Mouse (Mus musculus): ENCODE measurements around the gene Ust.

Gene Ust

DNA sequence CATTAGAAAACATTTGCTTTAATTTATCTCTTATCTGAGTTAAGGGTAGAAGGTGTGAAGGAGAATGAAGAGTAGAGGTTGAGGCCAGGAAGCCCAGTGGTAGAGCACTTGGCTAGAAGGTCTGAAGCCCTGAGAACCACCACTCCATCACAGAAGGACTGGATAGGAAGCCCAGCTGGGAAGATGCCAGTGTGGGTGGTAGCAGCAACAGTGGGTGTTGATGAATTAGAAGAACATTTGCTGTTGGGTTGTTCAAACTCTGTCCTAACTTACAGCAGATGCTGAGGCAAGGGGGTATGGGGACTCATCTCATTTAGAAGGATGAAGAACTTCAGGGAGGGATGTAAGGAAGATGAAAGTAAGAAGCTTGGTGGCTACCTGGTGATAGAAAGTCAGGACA is 197.9 kb downstream of the Ust start:
- DNase-seq (ENCODE audit: low read depth): no peak

DNA sequence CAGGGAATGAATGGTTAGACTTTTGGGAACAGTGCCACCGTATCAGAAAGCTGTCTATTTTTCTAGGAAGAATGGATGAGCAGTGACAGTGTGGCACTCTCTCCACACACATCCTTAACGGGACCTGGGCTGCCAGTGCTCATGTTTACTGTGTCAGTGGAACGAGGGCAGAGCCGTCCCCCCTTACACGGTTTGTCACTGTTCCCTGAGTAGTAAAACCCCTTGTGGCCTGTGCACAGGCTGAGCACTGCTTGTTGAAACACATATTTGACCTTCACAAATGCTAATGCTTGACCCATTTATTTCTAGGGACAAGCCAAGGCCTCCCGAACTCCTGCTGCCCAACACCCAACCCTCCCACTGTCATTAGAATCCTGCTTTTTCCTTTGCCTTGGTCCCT is 209.2 kb downstream of the Ust start:
- DNase-seq (ENCODE audit: low read depth): no peak

DNA sequence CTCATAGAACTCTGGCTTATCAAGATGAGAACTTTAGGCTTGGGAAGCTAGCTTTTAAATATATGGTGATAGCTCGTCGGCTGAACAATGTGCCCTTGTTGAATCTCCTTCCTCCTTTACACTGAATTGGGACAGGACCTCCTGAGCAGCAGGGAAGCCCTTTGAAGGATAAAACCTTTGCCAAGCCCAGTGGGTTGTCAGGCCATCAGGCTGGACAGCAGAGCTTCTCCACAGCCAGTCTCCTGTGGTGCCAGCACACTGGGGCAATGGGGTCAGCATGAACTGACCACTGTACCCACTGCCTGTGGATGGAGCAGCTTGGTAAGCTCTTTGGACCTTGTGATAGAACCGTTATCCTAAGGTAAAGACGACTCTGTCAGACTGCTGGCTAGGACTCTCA is 214.4 kb downstream of the Ust start:
- no peak for DNase-seq (ENCODE audit: low read depth)

DNA sequence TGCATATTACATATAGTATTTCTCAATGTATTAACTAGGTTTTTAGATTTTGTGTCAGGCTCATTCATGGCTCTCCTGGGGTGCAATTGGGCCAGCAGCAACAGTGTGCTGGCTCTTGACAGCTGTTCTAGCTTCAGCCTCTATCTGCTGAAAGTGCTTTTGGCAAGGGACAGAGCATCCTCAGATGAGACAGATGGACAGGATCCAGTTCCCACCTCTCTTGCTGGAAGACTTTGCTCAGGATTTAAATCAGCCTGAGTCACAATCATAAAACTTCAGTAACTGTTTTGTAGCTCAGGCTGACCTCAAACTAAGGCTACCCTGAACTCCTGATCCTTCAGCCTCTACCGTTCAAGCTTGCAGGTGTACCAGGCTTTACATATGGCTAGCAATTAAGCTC is 219.5 kb downstream of the Ust start:
- DNase-seq (ENCODE audit: low read depth): no peak

DNA sequence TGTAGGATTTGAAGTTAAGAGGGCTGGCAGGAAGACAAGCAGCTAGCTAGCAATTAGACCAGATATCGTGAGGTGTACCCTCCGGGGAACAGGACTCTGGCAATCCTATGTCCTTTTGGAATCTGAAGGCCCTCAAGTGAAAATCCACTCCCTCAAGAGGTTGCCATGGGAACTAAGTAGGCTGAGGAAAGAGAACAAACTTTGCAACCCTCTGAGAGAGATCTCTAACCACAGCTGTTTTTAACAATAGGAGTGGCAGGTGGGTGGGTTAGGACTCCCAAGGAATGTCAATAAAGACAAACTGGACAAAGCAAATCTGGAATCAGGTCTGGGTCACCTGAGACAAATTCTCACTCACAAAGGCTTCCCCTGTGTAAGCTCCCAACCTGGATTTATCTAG is 221.4 kb downstream of the Ust start:
- DNase-seq (ENCODE audit: low read depth): no peak

DNA sequence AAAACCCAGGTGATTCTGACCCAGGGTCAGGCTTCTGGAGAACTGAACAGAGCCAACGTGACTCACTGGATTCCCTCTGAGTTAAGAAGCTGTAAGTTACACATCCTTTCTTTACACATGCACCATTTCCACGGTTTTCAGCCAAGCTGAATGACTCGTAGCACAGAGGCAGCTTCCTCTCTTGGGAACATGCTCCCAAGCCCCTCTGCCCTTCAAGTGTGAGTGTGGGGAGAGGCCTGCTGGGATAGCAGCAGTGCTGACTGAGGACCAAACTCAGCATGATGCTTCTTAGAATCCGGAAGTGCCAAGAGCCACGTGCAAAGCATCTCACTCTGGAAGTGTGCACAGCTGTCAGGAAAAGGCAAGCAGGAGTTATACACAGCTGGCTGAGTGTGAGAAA is 228.0 kb downstream of the Ust start:
- DNase-seq (ENCODE audit: low read depth): no peak

DNA sequence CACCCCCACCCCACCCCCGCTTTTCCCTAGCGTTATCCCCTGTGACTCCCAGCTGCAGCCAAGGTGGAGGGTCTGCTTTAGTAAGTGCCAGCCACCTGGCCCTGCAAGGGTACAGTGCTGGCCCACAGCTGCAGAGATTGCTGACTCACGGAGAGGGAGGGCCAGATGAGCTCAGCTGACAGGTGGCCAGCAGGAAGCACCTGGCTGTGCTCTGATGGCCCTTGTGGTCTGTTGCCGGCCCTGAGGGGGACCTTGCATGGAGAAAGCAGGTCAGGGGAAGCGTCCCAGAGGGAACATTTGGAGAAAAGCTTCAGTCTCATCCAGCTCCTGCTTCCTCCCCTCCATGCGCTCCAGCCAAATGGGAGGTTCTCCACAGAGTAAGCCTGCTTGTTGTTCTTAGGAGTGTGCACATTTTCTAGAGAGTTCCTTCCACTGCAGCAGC is 231.3 kb downstream of the Ust start:
- DNase-seq (ENCODE audit: low read depth): no peak

DNA sequence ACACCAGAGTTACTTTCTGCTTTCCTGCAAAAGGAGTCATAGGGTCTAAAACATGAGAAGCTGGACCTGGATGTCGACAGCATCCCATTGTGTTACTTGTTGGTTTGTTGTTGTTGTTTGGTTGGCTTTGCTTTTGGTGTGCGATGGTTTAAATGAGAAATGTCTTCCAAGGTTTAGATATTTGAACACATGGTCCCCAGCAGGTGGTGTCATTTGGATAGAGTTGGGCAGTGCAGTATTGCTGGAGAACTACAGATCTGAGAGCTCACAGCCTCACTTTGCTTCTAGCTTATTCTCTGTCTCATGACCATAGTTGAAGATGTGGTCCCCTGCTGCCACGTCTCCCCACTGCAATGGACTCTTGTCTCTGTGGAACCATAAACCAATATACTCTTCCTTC is 234.6 kb downstream of the Ust start:
- DNase-seq (ENCODE audit: low read depth): no peak

DNA sequence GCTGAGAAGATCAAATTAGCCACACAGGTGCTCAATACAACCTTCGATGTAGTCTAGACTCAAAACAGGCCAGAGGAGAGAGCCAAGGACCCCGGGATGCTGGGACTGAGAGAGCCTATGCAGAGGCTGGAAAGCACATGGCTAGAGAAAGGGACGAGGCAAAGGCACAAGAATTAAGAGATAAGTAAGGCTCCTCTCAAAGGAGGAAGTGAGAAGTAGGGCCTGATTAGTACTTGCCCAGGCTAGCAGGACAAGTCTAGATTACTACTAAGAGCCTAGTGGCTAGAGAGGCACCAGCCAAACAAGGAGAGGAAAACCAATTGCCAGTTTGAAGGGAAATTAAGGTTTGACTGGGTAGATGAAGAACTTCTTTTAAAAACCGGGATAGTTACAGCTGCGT is 241.5 kb downstream of the Ust start:
- no peak for DNase-seq (ENCODE audit: low read depth)

DNA sequence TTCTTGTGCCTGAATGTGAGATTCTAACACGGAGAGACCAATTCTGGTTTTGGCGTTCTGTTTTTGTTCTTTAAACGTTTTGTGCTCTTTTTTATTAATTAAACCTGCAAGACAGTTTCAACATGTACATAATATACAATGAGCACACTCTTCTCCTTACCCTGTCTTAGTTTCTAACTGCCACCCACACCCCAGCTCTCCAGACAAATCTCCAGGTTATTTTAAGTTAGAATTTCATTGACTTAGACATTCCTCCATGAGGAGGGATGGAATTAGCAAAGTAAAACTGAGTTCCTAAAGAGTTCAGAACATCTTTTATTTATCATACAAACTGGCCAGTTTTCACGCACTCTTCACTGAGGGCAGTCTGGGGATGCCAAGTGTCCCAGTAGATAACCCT is 248.9 kb downstream of the Ust start:
- DNase-seq (ENCODE audit: low read depth): no peak

DNA sequence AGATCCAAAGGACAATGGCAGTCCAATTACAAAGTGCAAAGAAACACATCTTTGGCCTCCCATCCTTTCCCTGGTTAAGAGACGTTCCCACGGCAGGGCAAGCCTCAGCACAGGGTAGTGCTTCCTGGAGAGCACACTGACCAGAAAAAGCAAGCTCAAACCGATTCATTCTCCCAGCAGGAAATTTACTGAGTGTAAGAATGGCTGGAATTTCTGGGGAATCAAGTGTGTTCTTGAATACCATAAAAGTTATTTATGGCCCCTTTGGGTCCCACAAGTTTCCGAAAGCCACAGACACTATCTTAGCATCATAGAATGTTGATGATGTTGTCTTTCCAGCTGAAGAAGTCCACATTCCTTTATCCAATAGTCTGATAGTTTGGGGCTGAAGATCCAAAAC is 258.9 kb downstream of the Ust start:
- DNase-seq (ENCODE audit: low read depth): no peak

DNA sequence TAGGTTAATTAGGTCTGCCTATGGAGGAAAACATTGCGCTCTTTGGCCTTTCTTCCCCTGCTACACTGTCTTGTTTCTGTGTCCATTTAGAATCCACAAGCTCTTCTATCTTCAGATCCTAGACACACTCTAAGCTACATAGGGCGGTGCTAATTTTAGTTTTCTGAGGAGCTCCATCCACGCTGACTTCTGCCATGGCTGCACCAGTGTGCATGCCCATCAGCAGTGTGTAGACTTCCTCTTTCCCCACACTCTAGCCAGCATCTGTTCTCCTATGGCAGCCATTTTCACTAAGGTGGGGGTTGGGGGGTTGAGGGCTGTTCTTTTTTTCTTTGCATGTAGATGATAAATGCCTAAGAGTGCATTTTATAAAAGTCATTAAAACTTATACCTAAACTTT is 268.6 kb downstream of the Ust start:
- DNase-seq (ENCODE audit: low read depth): no peak

DNA sequence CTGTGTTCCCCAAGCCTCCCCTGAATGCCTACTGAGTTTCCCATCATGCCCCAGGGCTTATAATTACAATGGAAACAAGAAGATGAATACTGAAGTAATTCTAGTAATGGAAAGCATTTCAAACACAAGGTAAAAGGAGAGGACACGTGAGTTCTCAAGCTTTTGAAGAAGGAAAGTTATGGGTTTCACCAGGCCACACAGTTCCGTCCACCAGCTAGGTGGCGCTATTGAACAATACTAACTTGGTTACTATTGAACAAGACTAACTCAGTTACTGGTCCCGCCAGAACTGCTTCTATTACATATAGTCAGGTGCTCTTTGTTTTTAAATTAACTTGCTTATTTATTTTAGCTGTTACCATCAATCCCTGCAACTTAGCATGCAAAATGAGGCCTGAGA is 276.3 kb downstream of the Ust start:
- peak; percentile 74 for DNase-seq (ENCODE audit: low read depth)

DNA sequence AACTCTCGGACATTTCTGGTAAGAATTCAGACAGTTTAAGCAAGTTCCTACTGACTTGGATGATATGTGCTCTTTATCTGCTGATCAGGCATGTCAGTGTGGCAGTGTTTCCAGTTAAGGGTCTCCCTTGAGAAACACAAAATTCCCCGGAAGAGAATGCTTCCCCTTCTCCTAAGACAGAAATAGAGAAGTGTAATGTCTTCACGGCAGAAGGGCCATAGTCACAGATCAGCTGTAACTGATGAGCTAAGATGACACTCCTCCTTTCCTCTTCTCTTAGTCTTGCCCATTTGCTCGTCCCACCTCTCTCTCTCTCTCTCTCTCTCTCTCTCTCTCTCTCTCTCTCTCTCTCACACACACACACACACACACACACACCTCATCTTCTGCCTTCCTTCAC is 277.9 kb downstream of the Ust start:
- no peak for DNase-seq (ENCODE audit: low read depth)

DNA sequence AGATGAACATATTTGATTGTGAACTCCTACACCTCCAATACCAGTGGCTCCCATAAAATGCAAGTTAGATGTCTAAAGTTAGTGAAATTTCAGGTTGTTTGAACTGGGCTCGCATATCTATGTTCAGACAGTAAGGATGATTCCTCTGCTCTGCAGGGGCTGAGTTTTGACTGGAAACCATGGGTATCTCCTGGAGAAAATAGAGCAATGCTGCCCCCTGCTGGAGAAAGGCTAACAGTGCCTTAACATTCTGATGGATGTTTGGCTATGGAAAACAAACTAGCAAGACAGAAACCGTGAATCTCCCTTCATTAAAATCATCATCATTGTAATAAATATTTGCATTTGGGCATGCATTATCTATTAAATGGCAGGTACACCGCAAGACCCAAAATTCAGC is 278.4 kb downstream of the Ust start:
- DNase-seq (ENCODE audit: low read depth): peak; percentile 85

DNA sequence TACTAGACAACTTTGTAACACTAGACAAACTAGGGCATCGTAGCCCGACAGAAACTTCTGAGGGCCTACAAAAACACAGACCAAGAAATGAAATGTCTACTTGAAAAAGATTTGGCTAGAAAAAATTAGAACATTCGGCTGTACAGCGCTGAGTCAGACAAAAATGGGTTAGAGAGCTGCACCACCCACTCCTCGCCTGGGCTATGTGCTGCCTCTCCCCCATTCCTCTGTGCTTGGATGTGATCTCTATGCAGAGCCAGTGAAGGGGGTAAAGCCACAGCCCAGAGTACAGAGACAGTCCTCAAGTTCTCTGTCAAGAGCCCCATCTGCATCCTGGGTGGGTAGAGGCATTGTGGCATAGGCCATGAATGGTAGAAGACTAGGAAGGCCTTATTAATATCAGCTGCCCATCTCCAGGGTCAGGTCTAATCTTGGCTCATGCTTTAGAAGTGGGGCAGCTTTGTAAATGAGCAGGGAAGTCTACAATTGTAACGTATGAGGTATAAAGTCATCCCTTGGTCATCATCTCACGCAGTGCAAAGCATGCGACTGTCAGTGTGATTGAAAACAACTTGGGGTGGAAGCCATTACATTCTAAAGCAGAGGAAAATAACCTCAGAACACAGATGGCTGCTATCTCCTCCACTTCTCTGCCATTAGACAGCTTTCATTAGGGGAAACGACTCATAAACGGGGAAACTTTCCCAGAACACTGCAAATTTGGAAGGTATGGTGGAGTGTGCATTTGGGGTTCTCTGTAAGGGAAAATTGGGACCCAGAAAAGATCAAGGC is 281.6 kb downstream of the Ust start:
- DNase-seq (ENCODE audit: low read depth): no peak

DNA sequence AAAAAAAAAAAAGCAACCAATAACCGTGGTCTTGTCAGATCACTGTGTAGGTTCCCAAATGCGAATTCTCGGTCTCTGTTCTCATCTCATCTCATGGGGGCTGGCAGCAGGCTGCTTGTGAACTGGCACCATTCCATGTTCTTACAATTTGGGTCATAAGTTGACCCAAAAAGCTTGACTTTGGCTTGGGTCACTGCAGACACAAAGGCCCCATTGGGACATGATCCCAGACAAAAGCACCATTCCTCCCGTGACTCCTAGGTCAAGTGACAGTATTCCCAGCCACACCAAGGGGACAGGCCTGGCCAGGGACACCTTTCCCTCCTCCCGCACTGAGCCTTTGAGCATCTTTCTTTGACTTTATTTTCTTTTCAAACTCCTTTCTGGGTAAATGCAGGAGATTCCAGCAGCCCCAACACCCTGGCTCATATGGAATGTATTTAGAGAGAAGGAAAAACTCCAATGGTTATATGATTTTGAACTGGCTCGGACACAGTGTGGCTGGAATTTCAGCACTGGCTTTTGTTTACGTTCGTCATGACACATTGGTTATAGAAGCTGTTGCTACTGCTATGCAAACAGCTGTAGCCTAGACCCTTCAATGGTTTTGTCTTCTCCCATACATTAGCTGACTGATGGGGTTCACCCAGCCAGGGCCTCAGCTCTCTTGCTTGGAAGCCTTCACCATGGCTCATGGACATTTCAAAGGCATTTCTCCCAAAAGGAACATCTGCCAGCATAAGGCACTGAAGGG is 285.3 kb downstream of the Ust start:
- DNase-seq (ENCODE audit: low read depth): no peak

DNA sequence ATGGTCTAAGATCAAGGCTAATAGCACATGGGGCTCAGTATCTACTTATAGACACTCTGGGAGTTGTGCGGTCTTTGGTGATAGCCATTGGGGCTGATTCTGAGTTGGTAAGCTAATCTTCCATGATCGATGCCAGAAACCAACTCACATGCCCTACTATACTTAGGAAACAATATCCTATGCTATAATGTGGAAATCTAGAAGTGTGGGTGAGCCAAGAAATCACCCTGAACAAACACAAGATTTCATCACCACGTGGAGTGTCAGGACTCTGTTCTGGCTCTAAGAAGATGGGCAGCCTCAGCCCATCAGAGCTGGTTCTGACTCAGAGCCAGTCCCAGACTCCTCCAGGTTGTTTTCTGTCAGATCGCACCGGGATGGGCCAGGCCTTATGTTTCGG is 286.1 kb downstream of the Ust start:
- DNase-seq (ENCODE audit: low read depth): no peak

DNA sequence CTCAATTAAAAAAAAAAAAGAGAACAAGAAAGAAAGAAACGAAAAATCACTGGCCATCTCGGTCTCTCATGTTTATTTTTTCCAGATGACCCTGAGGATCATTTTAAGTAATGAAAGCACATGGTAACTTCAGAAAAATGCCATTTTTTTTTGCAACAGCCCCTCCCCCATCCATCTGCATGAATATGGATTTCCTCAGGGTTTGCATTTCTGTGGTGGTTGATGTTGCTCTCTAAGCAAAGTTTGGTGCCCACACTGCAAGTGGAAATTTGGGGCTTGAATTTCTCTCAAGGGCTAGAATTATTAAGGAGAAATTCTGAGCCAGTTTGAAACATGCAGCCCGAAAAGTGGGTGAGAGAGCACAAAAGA is 290.3 kb downstream of the Ust start:
- DNase-seq (ENCODE audit: low read depth): no peak

DNA sequence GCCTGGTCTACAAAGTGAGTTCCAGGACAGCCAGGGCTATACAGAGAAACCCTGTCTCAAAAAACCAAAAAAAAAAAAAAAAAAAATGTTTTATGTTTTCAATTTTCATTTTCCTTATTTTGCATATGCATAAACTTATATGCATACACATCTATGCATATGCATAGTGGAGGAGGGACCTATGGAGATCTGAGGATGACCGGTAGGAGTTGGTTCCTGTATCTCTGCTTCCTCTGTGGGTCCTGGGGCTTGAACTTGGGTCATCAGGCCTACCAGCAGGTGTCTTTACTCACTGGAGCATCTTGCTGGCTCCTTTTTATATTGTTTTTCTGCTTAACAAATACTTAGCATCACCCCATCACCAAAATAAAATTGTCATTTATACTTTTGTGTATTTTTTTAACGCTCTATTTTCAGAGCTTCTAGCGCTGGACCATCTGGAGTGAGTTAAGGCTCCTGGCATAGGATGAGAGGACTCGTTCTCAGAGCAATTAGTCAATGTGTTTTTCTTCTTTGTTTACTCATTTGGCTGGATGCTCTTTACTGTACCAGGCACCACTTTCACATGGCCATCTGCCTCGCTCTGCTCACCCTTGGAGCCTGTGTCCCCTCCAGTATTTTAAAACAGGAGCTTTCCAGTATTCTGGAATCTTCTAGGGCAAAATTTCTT is 290.8 kb downstream of the Ust start:
- DNase-seq (ENCODE audit: low read depth): no peak

DNA sequence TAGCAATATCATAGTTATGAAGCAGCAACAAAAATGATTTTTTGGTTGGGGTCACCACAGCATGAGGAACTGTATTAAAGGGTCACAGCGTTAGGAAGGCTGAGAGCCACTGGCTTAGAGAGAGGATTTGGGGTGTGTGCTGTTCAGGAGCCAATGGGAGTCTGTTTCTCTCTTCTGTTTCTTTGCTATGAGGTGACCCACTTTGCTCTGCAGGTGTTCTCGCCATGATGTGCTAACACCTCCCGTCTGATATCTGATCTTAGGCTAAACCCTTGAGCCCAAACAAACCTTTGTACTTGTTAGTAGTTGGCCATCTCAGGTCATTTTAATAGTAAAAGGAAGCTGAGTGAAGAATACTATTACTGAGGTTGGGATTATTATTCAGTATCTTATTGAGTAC is 292.0 kb downstream of the Ust start:
- DNase-seq (ENCODE audit: low read depth): no peak

DNA sequence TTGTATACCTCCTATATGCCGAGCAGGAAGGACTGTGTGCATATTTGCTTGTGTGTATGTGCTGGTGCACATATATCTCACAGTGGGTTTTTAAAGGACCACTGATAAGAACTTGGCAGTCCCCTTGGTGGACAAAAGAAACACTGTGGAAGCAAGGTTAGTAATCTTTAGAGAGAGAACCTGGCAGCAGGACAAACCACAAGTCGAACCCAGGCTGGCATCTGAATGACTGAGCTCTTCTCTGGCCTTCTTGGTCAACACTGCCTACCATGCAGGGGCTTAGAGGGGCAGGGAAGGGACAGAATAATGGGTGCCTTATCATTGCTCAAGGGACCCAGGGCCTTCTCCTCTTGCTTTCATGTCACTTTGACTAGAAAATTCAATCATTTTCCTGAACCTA is 294.0 kb downstream of the Ust start:
- no peak for DNase-seq (ENCODE audit: low read depth)

DNA sequence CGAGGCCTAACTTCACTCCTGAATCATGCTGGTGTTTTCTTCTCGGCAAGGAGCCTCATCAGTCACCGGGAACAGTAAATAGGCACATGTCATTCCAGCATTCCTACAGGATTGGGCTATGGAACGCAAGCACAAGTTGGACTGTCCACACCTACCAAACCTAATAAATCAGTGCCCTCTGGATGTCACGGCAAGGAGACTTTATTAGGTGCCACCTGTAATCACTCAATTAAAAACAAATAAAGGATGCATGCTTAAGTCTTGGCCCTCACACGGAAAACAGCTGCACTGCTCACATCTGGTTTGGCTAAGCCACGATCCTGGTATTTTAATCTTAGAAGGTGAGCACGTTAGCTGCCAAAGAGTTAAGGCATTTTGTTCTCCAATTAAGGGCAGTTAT is 294.6 kb downstream of the Ust start:
- no peak for DNase-seq (ENCODE audit: low read depth)

Data from naive thymus-derived CD4-positive, alpha-beta T cell, adult 2 months (primary cell).